Mouse (Mus musculus) liver, postnatal 0 days (tissue): ENCODE results near the gene Xcl1.

Source experiments
- CTCF ChIP-seq: sonication (generic); IDR thresholded peaks from 2 replicates; pipeline ENCODE4 v1.5.1; 2016; ENCODE audit warnings: antibody characterized with exemption, low read depth
- EP300 ChIP-seq: IDR thresholded peaks from 2 replicates; pipeline ENCODE4 v1.6.1; 2016; ENCODE audit warnings: antibody characterized with exemption, low read depth, mild to moderate bottlenecking

- TF ChIP-seq EP300 (no peak), CTCF (no peak)
These were observed 30.9 kb upstream of the Xcl1 start for GRCm38 (mm10) chr1:164966095-164966698.
